Mouse (Mus musculus) urinary bladder, postnatal 25 days (tissue): ENCODE data around the gene Taf9b.
"Not testable (repeated sequence)": the region's sequence is repeated elsewhere in the genome, so short reads cannot be mapped to it uniquely, and the experiment has no call there.

Source experiments
- DNase-seq: peaks from one replicate; pipeline ENCODE4 v3.0.0; 2022; ENCODE audit warnings: low spot score

The Taf9b gene

DNA sequence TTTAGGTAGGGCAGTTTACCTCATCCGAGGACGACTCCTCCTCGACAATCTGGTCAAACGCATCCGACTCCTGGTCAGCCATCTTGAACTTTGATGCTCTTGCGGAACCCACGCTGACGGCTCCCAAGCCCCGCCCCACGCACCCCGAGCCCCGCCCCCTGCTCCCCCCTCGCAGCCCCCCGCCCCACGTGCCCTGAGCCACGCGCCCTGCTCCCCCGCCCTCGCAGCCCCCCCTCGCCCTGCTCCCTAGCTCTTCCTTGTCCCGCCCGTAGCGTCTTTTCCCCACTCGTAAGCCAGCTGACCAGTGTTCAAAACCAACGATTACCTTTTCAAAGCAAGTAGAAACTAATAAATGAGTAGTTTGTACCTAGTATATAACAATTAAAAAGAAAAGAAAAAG is at the start of gene Taf9b:
Gene Taf9b (minus strand): TSS at position 101 of the 400 bp plus-strand sequence.
- DNase-seq, result no peak

DNA sequence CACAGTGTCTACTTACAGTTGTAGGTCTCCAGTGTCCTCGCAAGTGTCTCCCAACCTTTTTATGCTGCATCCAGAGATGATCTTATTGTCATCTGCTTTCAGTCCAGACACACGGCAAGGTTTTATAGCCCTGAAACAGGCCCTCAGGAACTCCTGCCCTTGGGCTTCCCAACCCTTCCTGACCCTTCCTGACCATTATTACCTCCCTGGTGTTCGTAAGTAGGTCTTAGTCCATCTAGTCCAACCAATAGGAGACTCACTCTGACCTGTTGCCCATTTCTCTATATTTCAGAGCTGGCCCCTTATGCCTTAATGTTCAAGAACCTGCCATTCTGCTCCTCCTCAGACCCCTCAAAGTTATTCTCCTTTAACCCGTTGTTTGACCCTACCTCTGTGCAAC is 34.3 kb upstream of the Taf9b start, which contains the start of gene Fnd3c2:
Gene Fnd3c2 (minus strand): TSS at position 101 of the 400 bp plus-strand sequence.
- no peak for DNase-seq

DNA sequence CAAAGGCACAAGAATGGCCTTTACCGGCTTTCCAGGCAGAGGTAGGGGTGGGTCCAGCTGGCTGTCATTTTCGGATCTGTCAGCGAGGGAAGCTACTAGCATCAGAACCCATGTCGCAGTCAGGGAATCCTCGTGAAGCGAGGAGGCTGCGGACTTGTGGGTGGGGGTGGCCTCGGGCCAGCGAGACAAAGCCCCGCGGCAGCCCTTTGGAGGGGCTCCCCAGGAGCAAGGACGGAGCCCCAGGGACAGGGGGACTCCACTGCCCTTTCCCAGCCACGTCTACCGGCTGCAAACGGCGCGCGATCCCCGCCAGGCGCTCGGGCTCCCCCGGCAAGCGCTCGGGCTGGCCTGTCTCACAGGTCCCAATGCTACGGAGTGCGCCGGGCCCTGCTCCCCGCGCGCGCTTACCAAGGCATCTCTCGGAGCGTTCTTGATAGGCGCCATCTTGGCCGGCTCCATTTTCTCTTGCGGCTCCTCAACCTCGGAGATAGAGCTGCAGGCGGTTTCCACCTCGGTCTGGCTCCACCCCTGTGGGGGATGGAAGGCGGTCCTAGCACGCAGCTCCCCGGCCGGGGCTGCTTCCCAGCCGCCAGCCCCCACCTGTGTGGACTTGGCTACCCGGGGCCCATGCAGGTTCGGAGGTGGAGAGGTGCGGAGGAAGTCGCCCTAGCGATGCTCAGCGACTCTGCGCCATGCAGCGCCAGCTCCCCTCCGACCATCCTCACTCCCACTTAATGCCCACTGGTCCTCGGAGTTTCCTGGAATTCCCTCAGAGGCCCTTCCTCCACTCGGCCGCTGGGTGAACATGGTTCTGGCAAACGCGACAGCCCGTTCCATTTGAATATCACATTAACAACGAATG is 1.6 kb downstream of the Taf9b start:
- DNase-seq, result peak; percentile 46

DNA sequence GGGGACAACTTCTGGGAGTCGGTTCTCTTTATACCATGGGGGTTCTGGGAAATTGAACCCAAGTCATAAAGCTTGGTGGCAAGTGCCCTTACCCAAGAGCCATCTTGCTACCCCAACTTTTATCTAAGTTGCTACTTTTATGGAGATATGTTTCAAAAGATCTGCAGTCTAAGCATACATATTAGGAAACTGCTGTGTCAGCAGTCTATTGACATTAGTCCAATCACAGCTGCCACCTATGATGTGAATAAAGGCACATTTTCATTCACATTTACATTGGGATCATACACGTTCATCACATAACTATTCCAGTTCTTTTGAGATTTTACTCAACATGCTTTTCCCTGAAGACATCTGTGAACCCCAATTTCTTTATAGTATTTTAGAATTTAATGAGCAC is 11.9 kb downstream of the Taf9b start:
- DNase-seq, result no peak

DNA sequence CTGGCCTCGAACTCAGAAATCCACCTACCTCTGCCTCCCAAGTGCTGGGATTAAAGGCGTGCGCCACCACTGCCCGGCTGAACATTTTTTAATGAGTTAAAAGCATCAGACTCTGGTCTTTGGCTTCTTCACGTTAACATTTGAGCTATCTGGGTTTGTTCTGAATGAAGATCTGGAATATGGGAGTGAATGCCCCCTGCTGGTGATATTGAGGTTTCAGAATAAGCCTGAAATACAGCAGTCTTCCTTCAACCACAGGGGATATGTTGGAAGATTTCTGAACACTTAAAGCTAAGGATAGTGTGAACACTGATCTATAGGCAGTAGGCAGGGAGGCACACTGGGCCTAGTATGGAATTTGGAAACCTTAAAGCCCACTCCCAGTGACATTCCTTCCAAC is 22.1 kb downstream of the Taf9b start:
- DNase-seq, result no peak

DNA sequence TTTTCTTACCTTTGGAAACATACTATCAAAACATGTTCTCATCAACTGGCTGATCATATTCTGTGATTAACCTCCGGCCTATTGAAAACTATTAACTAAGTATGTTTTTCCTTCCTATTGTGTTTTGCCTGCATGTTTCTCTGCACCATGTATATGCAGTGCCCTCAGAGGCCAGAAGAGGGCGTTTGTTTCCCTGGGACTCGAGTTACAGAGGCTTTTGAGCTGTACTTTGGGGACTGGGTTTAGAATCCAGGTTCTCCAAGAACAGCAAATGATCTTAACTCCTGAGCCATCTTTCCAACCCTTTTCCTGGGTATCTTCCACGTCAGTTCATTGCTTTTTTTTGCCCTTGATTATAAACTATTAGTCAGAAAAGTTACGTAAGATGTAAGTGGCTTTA is 23.6 kb downstream of the Taf9b start:
- no peak for DNase-seq

DNA sequence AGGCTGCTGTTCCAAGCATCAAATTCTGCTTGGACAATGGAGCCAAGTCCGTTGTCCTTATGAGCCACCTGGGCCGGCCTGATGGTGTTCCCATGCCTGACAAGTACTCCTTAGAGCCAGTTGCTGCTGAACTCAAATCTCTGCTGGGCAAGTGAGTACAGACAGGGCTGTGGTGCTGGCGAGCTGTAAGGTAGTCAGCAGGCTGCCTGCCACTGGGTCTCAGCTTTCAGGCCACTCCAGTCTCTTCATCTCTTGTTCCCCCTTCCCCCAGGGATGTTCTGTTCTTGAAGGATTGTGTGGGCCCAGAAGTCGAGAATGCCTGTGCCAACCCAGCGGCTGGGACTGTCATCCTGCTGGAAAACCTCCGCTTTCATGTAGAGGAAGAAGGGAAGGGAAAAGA is 26.6 kb downstream of the Taf9b start:
- not testable (repeated sequence) for DNase-seq

DNA sequence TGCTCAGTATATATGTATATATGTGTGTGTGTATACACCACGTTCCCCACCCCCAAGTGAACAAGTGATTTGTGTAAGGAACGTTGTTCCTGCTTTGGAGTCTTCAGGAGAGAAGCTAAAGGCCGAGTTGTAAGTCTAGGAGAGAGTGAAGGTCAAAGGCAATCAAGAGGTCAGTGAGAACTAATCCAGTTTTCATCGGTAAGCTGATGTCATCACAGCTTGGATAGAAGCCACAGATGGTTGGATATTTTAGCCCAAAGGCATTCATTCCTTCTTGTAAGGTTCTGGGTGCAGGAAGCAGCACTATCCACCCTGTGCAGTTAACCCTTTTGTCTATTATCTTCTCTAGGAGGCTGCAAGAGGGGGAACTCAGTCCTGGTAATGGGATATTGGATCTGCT is 30.9 kb downstream of the Taf9b start:
- DNase-seq, result no peak

DNA sequence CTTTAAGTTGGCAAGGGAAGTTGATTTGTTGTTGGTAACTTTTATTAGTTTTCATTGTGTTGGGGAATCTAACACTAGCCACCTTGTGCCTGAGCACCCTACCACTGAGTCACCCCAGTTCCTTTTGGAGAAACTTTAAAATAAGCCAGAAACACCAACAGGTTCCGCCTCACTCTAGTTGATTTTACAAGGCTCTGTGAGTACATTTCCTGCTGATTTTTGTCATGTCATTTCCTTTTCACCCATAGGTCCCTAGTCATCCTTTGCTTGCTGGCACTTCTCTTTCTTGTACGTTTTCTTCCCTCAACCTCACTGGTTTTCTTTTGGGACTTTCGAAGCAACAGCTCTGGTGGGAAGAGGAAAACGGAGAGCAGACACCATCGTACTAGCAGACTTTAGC is 31.6 kb downstream of the Taf9b start:
- no peak for DNase-seq

DNA sequence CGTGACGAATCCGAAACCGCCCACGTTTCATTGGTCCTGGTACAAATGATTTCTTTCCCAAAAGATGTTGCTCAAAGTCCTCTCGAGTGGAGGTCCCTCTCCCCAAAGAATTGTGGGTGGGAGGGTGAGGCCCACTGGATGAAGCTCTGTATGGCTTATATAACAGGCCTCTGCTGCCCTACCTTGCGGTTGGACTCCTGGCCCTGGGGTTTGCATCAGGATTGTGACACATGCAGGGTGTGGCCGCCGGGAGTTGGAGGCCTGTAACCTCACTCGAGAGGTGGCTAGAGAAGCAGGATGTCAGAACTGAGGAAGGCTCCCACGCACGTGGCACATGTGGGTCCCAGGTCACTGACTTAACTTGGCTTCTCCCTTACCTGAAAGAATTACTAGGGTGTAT is 33.2 kb downstream of the Taf9b start:
- DNase-seq, result peak; percentile 13

DNA sequence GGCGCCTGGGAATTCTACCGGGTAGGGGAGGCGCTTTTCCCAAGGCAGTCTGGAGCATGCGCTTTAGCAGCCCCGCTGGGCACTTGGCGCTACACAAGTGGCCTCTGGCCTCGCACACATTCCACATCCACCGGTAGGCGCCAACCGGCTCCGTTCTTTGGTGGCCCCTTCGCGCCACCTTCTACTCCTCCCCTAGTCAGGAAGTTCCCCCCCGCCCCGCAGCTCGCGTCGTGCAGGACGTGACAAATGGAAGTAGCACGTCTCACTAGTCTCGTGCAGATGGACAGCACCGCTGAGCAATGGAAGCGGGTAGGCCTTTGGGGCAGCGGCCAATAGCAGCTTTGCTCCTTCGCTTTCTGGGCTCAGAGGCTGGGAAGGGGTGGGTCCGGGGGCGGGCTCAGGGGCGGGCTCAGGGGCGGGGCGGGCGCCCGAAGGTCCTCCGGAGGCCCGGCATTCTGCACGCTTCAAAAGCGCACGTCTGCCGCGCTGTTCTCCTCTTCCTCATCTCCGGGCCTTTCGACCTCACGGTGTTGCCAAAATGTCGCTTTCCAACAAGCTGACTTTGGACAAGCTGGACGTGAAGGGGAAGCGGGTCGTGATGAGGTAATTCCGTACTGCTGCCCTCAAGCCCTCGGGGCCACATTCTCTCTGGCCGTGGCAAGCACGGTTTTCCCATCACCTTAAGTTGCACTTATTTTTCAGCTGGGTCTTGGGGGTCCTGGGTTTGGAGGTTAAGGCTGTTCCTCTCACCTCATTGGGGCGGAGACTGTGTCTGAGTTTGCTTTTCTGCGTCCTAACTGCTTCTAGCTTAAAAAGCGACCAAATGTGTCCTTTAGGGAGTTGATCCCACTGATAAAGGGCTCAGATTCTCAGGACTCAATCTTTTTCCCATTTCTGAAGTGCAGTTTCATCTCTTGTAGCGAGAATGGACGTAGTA is 34.0 kb downstream of the Taf9b start, which contains the start of gene Pgk1:
Gene Pgk1 (plus strand): TSS at position 388 of the 937 bp plus-strand sequence.
- peak; percentile 46 for DNase-seq

DNA sequence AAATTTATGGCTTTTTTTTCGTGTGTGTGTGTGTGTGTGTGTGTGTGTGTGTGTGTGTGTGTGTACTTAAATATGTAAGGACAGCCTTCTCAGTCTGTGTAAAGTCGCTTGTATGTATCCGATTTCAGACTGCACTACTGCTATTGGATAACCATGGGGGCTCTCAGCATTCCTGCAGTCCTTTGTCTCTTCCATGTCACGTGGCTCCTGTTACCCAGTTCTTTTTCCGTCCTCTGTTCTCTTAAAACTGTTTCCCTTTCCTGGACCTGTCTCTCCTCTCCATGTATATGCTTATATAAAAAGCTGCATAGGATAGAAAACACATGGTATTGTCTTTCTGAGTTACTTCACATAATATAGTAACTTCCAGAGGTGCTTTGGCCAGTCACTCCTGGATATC is 35.3 kb downstream of the Taf9b start:
- no peak for DNase-seq

DNA sequence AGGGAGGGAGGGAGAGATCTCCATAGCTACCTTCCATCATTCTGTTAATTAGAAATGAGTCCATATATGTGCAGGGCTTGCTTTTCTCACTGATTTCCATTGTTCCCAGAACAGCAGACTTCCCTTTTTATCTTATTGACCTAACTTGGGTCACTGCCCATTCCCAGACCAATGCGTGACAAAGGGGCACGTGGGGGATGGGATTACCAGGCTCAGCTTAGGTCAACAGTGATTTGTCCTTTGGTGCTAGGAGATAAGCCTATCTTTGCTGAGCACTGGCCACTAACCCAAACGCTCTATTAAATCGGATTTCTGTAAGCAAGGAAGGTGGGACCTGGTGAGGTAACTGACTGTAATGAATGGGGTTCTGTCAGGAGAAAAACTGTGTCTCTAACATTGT is 36.7 kb downstream of the Taf9b start:
- no peak for DNase-seq

DNA sequence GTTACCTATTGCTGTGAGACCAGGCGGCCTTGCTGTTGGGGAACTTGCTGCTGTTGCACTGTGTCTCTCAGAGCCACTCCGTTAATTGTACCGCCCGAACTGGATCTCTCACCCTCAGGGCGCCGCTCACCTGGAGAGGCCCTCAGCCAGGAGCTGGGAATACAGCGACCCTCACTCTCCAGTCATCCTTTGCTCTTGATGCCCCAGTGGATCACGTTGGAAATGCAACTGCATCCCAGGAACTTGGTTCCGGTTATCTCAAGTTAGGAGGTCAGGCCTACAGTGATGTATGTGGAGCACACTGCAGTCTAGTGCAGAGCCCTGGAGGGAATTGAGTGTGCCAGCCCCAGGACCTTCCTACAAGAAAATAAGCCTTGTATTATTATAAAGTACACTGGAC is 44.6 kb downstream of the Taf9b start:
- DNase-seq, result no peak

DNA sequence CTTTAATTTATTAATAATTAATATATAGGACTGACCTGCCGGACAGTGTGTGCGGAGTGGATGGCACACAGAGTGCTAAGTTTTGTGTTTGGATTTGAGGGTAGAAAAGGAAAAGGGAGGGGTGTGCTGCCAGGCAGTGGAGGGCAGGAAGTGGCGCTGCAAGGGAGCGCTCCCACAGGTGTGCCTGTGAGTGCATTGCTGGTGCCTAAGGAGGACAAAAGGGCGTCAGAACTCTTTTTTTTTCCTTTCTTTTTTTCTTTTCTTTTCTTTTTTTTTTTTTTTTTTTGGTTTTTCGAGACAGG is 49.2 kb downstream of the Taf9b start:
- no peak for DNase-seq

DNA sequence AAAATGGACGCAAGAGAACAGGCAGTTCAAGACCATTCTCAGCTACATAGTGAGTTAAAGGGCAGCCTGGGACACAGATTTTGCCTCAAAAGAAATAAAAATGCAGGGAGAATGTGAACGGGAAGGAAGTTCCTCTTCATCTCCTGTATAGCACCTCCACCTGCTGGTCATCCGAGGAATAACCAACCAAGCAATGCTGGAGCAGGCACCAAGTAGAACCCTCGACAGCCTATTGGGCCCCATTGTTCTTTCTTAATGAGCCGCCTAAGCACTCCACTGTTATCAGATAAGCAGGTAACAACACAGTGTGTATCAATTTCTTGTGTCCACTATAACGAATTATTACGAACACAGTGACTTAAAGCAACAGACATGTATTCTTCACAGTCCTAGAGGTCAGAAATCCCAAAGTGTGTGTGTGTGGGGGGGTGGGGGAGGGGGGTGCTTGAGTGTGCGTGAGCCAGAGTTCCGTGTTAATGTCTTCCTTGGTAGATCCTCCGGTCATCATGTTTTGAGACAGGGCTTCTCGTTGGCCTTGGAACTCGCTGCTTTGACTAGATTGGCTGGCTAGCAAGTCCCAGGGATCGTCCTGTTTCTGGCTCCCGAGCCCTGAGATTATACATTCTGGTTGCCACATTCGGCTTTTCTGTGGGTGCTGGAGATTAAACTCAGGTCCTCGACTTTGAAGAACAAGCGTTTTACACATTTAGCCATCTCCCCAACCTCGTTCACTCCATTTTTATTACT is 49.7 kb downstream of the Taf9b start:
- peak; percentile 50 for DNase-seq

DNA sequence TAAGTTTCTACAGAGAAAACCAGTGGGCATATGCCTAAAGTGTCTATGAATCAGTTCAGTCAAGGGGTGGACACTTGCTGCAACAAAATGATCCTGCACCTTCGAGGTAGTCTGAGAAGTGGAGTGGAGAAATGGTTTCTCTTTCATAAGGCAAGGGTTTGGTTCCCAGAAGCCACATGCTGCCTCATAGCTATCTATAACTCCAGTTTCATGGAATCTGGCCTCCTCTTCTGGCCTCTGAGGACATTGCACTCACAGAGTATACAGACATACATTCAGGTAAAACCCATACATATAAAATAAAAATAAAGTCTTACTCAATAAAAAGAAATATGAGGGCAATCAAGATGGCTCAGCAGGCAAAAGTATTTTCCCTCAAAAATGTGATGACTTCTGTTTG is 55.9 kb downstream of the Taf9b start:
- DNase-seq, result no peak

DNA sequence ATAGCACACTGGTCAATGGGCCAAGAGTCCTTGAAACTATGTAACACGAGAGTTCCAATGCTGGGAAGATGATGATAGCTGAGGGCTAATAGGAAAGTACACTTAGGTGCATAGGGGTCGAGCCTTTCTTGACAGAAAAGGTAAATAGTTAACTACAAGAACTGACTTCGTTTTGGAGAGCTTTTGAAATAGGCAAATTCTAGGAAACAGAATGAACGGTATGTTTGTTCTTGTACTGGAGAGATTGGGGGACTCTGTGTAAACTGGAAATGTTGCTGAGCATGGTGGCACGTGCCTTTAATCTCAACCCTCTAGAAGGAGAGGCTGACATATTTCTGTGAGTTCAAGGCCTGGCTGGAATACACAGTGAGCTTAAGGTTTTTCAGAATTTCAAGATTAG is 56.4 kb downstream of the Taf9b start:
- DNase-seq, result no peak

DNA sequence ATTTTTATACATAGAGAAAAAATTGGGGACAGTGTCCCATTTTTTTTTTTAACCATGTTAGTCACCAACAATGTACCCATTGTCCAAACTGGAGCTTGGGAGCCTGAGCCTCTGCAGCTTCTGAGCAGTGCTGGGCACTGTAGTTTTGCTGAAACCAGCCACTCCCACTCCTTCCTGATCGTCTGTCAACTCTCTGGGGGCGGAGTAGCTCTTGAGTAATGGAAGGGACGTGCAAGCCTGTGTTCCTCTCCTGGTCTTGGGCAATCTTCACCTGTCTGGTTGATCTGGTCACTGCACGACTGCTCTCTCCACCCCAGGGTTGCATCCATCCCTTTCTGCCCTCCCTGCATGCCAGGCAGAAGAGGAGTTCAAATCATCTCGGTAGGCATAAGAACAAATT is 57.0 kb downstream of the Taf9b start:
- no peak for DNase-seq
